19 mouse cellular contexts compared by ENCODE assay signal in the genomic region with DNA sequence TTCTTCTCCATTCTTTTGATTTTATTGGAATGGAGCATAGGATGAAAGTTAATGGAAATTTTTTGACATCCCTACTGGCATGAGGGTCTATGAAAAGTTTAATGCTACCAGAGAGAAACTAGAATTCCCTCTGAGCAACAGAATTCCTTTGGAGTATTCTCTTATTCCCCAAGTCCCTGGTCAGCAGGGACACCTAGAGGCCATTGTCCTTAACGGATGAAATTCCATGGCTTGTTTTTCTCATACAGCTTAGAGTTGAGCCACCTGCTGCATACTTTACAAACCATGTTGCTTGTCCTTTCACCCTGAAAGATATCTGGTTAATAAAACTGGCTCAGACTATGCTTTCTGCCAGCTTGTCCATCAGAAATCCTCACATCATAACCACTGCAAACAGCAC. TPM values are rescaled to one million over a fixed set of nuclear protein-coding genes. Genes with fewer than 3 reads are reported as not detected.
DNase-seq lines count a peak whose midpoint lies in the region; ATAC-seq and TF ChIP-seq lines count a peak whose summit lies in the region.
"Had no signal": no experiment of that assay in that cellular context is flagged by ENCODE, and none has a peak within 500 bp of the region (broad histone marks: within the 10 kb centered on the region; RNA-seq: fewer than 3 reads in every experiment).

No protein-coding gene starts in this region.

- H3K4me1 ChIP-seq in heart, adult 2 months (ENCODE audit: control insufficient read depth, insufficient read depth, low read length), result no peaks in the 10 kb centered on the region
- no peaks in the 10 kb centered on the region for H3K4me1 ChIP-seq in midbrain, embryonic 14.5 days (ENCODE audit: control insufficient read depth, insufficient read depth, low read length)
- no peaks in the 10 kb centered on the region for H3K4me1 ChIP-seq in midbrain, embryonic 11.5 days (ENCODE audit: control insufficient read depth, insufficient read depth, low read length)
- H3K4me1 ChIP-seq in stomach, postnatal 0 days (replicated peaks; ENCODE audit: control insufficient read depth, insufficient read depth), result no peaks in the 10 kb centered on the region
- H3K4me1 ChIP-seq: hindbrain, embryonic 12.5 days; liver, embryonic 13.5 days had no signal

- H3K36me3 ChIP-seq in heart, adult 2 months (ENCODE audit: control insufficient read depth, insufficient read depth, low read length), result no peaks in the 10 kb centered on the region
- H3K36me3 ChIP-seq in midbrain, embryonic 14.5 days (ENCODE audit: control insufficient read depth, insufficient read depth, low read length), result no peaks in the 10 kb centered on the region
- H3K36me3 ChIP-seq in midbrain, embryonic 11.5 days (ENCODE audit: control insufficient read depth, insufficient read depth, low read length), result no peaks in the 10 kb centered on the region
- no peaks in the 10 kb centered on the region for H3K36me3 ChIP-seq in stomach, postnatal 0 days (ENCODE audit: control insufficient read depth, insufficient read depth, low read length)
- H3K36me3 ChIP-seq: hindbrain, embryonic 12.5 days; liver, embryonic 13.5 days had no signal

- no peak overlapping the region for H3K9ac ChIP-seq in heart, adult 2 months (ENCODE audit: low read depth, low read length)
- H3K9ac ChIP-seq in midbrain, embryonic 14.5 days (replicated peaks; ENCODE audit: low read length), result no peak overlapping the region
- no peak overlapping the region for H3K9ac ChIP-seq in midbrain, embryonic 11.5 days (ENCODE audit: low read length)
- H3K9ac ChIP-seq in stomach, postnatal 0 days (ENCODE audit: low read length), result no peak overlapping the region
- H3K9ac ChIP-seq: hindbrain, embryonic 12.5 days; liver, embryonic 13.5 days had no signal

- H3K4me2 ChIP-seq in midbrain, embryonic 14.5 days (ENCODE audit: low read length), result no peak overlapping the region
- no peak overlapping the region for H3K4me2 ChIP-seq in midbrain, embryonic 11.5 days
- H3K4me2 ChIP-seq in stomach, postnatal 0 days (replicated peaks; ENCODE audit: low read depth), result no peak overlapping the region
- H3K4me2 ChIP-seq: heart, embryonic 11.5 days; hindbrain, embryonic 12.5 days; liver, embryonic 13.5 days had no signal

- intact Hi-C loops in heart, adult 2 months (cut with DNase I), result no loop called here

- no peaks in the 10 kb centered on the region for H3K79me2 ChIP-seq in heart, adult 2 months (replicated peaks; ENCODE audit: control insufficient read depth, insufficient read depth, low read length)

- TF ChIP-seq POLR2A in heart, adult 2 months (IDR thresholded peaks at IDR 0.05; ENCODE audit: insufficient read depth, low read depth, low read length), result no peak

- no peak for ATAC-seq in midbrain, embryonic 14.5 days (ENCODE audit: low FRiP score, low TSS enrichment)
- ATAC-seq in midbrain, embryonic 11.5 days (ENCODE audit: low FRiP score), result no peak
- no peak for ATAC-seq in stomach, postnatal 0 days (ENCODE audit: low FRiP score, low TSS enrichment)
- ATAC-seq: midbrain, embryonic 16.5 days had no signal

- no peak for TF ChIP-seq EP300 in heart, adult 2 months (IDR thresholded peaks at IDR 0.05; ENCODE audit: insufficient read depth, low read depth, low read length)
- TF ChIP-seq EP300 in stomach, postnatal 0 days (optimal IDR thresholded peaks at IDR 0.05), result no peak

- H3K27me3 ChIP-seq in heart, adult 2 months (ENCODE audit: control insufficient read depth, insufficient read depth, low read length), result no peaks in the 10 kb centered on the region
- H3K27me3 ChIP-seq in midbrain, embryonic 14.5 days (ENCODE audit: control insufficient read depth, insufficient read depth, low read length), result no peaks in the 10 kb centered on the region
- no peaks in the 10 kb centered on the region for H3K27me3 ChIP-seq in midbrain, embryonic 11.5 days (ENCODE audit: control insufficient read depth, insufficient read depth, low read length)
- no peaks in the 10 kb centered on the region for H3K27me3 ChIP-seq in stomach, postnatal 0 days (ENCODE audit: control insufficient read depth, insufficient read depth, low read length)
- H3K27me3 ChIP-seq: hindbrain, embryonic 12.5 days; liver, embryonic 13.5 days had no signal

- TF ChIP-seq CTCF in heart, adult 2 months (IDR thresholded peaks at IDR 0.05), result peak; percentile 39
- peak; percentile 53; the same call in 1 of the 2 replicates for TF ChIP-seq CTCF in stomach, postnatal 0 days (IDR thresholded peaks at IDR 0.05; ENCODE audit: low read depth)

- 23% methylated on average over 1 of the region's 1 CpGs for WGBS in heart, adult 2 months
- WGBS in midbrain, embryonic 14.5 days, result 17% methylated on average over 1 of the region's 1 CpGs
- 14% methylated on average over 1 of the region's 1 CpGs for WGBS in midbrain, embryonic 11.5 days
- WGBS in stomach, postnatal 0 days, result 10% methylated on average over 1 of the region's 1 CpGs

- no peaks in the 10 kb centered on the region for H3K9me3 ChIP-seq in midbrain, embryonic 14.5 days (ENCODE audit: control insufficient read depth, low read length)
- no peaks in the 10 kb centered on the region for H3K9me3 ChIP-seq in midbrain, embryonic 11.5 days (ENCODE audit: control insufficient read depth, low read length)
- no peaks in the 10 kb centered on the region for H3K9me3 ChIP-seq in stomach, postnatal 0 days (ENCODE audit: control insufficient read depth, low read length)
- H3K9me3 ChIP-seq: hindbrain, embryonic 12.5 days; liver, embryonic 13.5 days had no signal

- no peak for DNase-seq in heart, adult 2 months
- no peak for DNase-seq in heart, adult 18-20 months
- DNase-seq in kidney, postnatal 10 days, result peak; percentile 16
- no peak for DNase-seq in kidney, adult 11 months
- DNase-seq in midbrain, embryonic 14.5 days, result peak; percentile 26
- no peak for DNase-seq in midbrain, embryonic 11.5 days (ENCODE audit: low spot score, missing footprints)
- no peak for DNase-seq in stomach, postnatal 0 days (ENCODE audit: low spot score)
- no peak for DNase-seq in frontal cortex, postnatal 36 days (ENCODE audit: low spot score in 2 of 2)
- DNase-seq: adrenal gland, postnatal 10 days; B cell, adult 2 months; cerebellum, adult 8-10 months; gastrocnemius, postnatal 25 days; left cerebral cortex, postnatal 4 days; liver, embryonic 13.5 days; thymus, adult 18-20 months had no signal

- no peak overlapping the region for H3K4me3 ChIP-seq in heart, adult 2 months
- no peak overlapping the region for H3K4me3 ChIP-seq in midbrain, embryonic 14.5 days (replicated peaks; ENCODE audit: low read depth, low read length)
- H3K4me3 ChIP-seq in midbrain, embryonic 11.5 days (ENCODE audit: low read depth, low read length), result no peak overlapping the region
- H3K4me3 ChIP-seq in stomach, postnatal 0 days (ENCODE audit: low read depth, low read length), result no peak overlapping the region
- H3K4me3 ChIP-seq: hindbrain, embryonic 12.5 days; liver, embryonic 13.5 days had no signal

- no peak overlapping the region for H3K27ac ChIP-seq in heart, adult 2 months
- no peak overlapping the region for H3K27ac ChIP-seq in midbrain, embryonic 14.5 days (replicated peaks; ENCODE audit: low read depth, low read length)
- H3K27ac ChIP-seq in midbrain, embryonic 11.5 days (ENCODE audit: low read depth, low read length), result no peak overlapping the region
- H3K27ac ChIP-seq in stomach, postnatal 0 days (replicated peaks), result no peak overlapping the region
- H3K27ac ChIP-seq: hindbrain, embryonic 12.5 days; liver, embryonic 13.5 days; macrophage had no signal

RNA-seq across cellular contexts. Expression of a gene that starts 7.1 kb away (rescaled TPM):
- total RNA-seq in heart, adult 2 months (2021), result 10 to 100 TPM; 61.3 to 74.1 TPM
- polyA plus RNA-seq in heart, adult 2 months (2012; rRNA removed), result 0.57 and 1.1 TPM in 2 replicates
- 10 to 100 TPM; 75.5 to 85.3 TPM for total RNA-seq in heart, adult 18-20 months (2021)
- 1.5 and 2.0 TPM in 2 replicates for polyA plus RNA-seq in midbrain, embryonic 14.5 days (2014; fragmentation: Nextera tagmentation; extraction: Ambion mirVana)
- 2.1 and 3.9 TPM in 2 replicates for polyA plus RNA-seq in midbrain, embryonic 11.5 days (2014; fragmentation: Nextera tagmentation; extraction: Ambion mirVana)
- polyA plus RNA-seq in stomach, postnatal 0 days (2015; fragmentation: Nextera tagmentation; extraction: Ambion mirVana), result 6.8 and 8.1 TPM in 2 replicates

Comparison
In these comparisons a context has a peak if more than half of its experiments do, and no peak if none do; other contexts are left out.
1. DNase-seq: peak in kidney, postnatal 10 days (single experiment) and midbrain, embryonic 14.5 days (single experiment); none in heart, adult 2 months (0 of 2), heart, adult 18-20 months (0 of 2), kidney, adult 11 months (single experiment), midbrain, embryonic 11.5 days (single experiment), stomach, postnatal 0 days (single experiment) and frontal cortex, postnatal 36 days (0 of 2).